Mouse (Mus musculus) heart, postnatal 10 days (tissue): ENCODE measurements at regions not wholly inside any gene's neighbourhood (a gene's known extent, or its start where the extent isn't known, plus 50 kb on each side); places are given as distances from the start of the nearest gene placed in this dataset.
"Not testable (repeated sequence)": the region's sequence is repeated elsewhere in the genome, so short reads cannot be mapped to it uniquely, and the experiment has no call there.

Experiments used
- DNase-seq, 2 experiments: peaks; one replicate each; pipeline ENCODE4 v3.0.0; 2021
- intact Hi-C: fragments of 180-260 bp; cut with DNase I; formaldehyde crosslinking; loops from one replicate; pipeline ENCODE4 v1.15.1; 2025

- intact Hi-C loops, DNase-seq: not testable (repeated sequence)
Observed at GRCm38 (mm10) chr5:76081379-76081778, 58.7 kb upstream of the Srd5a3 start.

GRCm38 (mm10) chr5:76080429-76080828 lies 59.6 kb upstream of the Srd5a3 start:
- no peak for DNase-seq
- intact Hi-C loops, result no loop called here

DNA sequence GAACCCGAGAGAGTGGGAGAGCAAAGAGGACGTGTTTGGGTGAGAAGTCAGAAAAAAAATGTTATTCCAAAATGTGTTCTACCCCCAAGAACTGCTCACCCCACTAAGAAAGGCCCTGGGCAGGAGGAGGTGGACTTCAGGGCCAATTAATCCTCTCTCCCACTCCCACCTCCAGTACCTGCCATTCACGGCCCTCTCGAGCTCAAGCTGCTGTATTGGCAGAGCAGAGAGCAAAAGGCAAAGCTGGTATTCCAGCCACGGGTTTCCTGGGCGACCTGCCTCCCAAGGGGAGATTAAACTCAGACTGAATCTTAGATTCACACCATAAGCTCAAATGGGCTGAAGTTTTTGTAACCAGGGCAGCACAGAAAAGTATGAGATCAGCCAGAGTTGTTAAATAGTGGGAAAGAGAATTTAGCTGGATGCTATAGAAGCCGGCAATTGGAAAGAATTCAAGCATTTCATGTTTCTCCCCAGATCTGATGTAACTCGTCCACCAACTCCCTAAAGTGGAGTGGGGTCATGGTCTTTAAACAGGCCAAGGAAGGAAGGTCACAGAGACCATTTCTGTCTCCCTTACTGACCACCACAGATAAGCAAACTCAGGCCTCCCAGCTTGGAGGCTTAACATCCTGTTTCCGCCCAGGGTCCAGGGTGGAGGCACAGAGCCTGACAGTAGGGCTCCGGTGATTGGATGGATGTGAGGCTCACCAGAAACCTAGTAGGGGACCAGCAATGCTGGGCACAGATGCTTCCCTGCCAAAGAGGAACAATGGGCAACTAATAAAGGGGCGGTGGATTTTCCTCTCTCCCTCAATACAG lies 60.7 kb upstream of the Srd5a3 start:
- intact Hi-C loops, result no loop called here
- DNase-seq, result peak; percentile 35 to 41

- DNase-seq, result no peak
- intact Hi-C loops, result no loop called here
Observed at GRCm38 (mm10) chr5:76078485-76078884, 61.6 kb upstream of the Srd5a3 start.

GRCm38 (mm10) chr5:76076283-76076682 lies 63.8 kb upstream of the Srd5a3 start:
- intact Hi-C loops, result no loop called here
- no peak for DNase-seq

DNA sequence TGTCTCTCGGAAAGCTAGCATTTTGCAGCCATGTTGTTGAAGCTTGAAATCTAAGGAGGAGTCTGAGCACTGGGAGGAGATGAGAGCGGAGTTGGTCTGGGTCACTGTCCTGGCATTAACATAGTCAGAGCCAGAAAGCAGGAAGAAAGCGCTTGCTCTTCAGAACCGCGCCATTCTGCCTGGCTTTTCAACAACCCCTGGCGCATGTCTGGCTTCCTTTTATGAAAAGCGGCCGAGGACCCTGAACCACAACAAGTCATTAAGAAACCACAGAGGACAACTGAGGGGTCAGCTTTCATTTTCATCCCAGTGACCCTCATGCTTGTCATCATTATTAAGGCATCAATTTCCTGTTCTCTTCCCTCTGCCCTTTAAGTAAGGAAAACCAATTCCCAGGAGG lies 64.7 kb upstream of the Srd5a3 start:
- intact Hi-C loops, result no loop called here
- DNase-seq, result no peak

DNA sequence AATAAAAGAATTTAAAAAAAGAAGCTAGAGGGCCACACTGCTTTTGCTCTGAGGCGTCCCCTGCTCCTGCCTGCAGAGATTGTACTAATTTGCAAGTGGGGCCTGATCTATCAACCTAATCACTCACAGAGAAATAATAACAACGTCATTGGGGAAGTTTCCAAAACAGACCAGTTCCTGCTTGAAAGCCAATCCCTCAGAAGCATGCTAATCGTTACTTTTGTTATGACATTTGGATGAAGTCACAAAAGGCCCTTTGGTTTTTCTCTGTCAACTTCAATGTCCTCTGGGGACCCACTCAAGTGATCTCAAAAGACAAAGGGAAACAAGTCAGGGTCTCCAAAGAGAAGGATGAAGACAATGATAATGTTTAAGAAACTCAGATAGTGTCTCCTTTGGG lies 72.2 kb upstream of the Srd5a3 start:
- intact Hi-C loops, result no loop called here
- DNase-seq, result no peak

GRCm38 (mm10) chr5:76067231-76067630 lies 72.8 kb upstream of the Srd5a3 start:
- intact Hi-C loops, result no loop called here

DNA sequence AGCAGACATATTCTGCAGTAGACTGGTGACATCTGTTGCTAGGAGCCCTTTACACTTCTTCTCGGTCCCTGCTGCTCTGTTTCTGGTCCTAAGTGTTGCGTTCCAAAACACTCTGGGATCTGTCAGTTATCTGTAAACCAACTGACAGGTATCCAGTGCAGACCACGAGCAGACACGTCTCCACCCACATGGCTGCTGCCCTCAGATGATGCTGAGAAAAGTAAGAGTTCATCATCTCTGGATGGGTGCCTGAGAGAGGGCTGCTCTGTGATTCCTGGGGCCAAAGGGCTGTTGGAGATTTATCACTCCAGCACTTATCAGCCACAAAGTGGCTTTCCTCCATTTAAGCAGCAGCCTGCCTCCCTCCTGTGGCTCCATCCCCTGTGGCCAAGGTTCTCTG lies 74.3 kb upstream of the Srd5a3 start:
- intact Hi-C loops, result no loop called here
- DNase-seq, result no peak

More at GRCm38 (mm10) chr5:76067231-76067630, 72.8 kb upstream of the Srd5a3 start:
- no peak for DNase-seq

DNA sequence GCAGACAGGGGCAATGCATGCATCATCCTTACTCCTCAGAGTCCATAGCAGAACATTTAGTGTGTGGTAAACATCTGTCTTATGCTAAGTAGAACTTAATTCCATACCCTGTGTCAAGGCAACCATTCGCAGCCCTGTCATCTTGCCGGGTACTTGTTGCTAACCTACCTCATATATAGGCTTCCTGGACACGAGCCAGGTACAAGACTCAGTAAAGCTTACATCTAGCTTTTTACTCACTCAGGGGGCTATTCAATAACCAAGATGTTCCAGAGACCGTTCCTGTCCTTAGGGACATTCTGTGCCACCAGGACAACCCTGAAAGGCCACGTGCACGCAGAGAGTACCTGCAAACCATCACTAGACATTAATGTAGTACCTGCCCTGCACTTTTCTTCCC lies 74.8 kb upstream of the Srd5a3 start:
- intact Hi-C loops, result no loop called here
- DNase-seq, result no peak

- intact Hi-C loops, result no loop called here
- peak; percentile 51 to 55 for DNase-seq
Observed at GRCm38 (mm10) chr5:76064686-76065085, 75.4 kb upstream of the Srd5a3 start.

- intact Hi-C loops, result no loop called here
- DNase-seq, result no peak
Observed at GRCm38 (mm10) chr5:76063473-76063872, 76.6 kb upstream of the Srd5a3 start.

- DNase-seq, result no peak
- intact Hi-C loops, result no loop called here
Observed at GRCm38 (mm10) chr5:76058011-76058410, 79.8 kb upstream of the Kdr start.

DNA sequence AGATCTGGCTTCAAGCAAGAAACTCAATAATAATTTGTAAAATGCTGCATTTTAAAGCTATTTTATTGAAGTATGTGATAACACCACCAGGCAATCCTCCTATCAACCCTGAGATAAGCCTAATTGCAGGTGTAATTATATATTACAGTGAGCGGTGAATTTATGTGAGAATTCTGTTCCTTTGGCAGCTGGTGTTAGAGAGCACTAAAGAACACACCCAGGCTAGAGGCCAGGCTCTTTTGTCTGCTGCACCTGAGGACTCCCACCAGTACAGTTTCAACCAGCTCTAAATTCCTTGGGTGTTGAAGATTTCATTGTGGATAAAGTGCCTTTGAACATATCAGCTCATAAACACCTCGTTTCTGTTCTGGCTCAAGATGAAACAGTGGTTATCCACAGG lies 77.6 kb upstream of the Kdr start:
- no peak for DNase-seq
- intact Hi-C loops, result no loop called here

DNA sequence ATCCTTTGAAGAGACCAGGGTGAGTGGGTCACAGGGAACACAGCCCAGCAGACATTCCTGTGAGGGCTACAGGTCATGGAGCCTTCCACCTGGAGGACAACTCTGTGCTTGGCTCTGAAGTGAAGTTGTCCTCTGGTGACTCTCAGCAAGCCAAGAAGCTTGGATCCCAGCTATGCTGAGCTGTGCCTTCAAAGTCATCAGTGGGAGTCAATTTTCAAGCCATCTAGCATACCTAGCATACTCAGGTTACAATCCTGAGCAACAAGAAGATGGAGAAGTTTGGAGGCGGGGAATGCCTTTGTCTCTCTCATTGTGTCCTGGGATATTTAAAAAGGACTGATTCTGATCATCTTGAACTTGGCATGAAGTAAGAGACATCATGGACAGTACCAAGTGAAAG lies 74.5 kb upstream of the Kdr start:
- intact Hi-C loops, result no loop called here
- no peak for DNase-seq

GRCm38 (mm10) chr5:76051658-76052057 lies 73.4 kb upstream of the Kdr start:
- no peak for DNase-seq
- intact Hi-C loops, result no loop called here

DNA sequence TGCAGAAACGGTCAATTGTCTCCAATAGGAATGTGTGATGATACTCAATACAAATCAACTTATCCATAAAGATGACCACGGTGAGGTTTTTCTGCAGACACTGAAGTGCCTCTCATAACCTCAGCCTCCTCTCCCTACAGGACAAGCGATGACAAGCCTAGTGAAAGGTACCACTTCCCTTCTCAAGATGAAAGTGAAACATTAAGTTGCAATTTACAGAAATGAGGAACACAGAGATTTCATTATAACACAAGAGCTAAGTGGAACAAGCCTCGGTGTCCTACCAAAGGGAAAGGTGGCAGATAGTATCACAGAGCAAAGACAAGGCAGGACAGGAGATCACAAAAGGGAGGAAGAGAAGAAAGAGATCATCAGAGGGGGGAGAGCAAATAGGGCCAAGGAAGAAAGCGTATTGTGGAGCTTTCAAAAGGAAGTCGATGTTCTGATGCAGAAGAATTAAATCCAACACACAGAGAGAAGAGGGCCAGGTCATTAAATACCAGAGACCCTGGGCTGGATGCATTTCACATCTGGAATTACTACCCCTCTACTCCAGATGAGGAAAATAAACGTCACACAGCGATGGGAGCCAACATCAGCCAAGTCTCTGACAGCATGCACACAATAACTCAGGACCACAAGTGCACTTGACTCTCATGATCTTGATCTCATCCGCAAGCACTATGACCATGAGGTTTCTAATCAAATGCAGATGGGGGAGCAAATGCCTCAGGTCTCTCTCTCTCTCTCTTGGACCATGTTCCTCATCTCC lies 70.0 kb upstream of the Kdr start:
- no peak for DNase-seq
- intact Hi-C loops, result no loop called here

- intact Hi-C loops, result no loop called here
- DNase-seq, result no peak
Observed at GRCm38 (mm10) chr5:76043521-76044510, 65.6 kb upstream of the Kdr start.

DNA sequence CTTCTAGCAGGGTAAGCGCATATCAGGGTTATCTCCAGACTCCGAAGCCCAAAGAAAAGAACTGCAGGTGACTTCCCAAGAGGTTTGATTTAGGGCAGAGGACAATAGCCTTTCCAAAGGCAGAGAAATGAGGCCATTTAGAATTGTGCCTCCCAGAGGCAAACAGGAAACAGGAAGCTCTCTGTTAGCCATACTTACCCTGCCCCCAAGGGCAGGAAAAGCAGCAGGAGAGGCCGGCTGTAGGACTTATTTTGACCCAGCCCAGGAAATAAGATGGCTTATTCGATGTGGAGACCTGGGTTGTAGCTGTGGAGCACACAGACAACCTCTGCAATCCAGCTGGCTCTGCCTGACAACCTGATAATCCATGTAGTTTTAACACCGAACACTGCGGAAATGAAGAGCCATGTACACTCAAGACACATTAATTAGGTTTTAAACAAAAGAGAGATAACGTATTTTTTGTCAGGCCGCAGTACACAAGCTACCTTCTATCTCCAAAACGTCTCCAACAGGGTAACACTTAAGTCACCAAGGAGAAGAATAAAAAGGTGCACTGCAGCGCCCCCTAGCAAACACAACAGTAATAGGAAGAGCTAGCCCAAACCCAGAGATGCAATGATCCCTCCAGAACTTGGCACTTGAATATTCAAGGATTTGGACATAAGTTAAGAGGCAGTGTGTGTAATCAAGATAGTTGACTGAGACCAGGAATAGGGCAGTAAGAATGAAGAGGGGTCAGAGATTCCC lies 62.4 kb upstream of the Kdr start:
- intact Hi-C loops, result no loop called here
- DNase-seq, result peak; percentile 31 to 54

GRCm38 (mm10) chr5:76028729-76029128 lies 50.5 kb upstream of the Kdr start:
- peak in 1 of 2 experiments; percentile 17 for DNase-seq
- intact Hi-C loops, result no loop called here
